Mouse (Mus musculus) heart, embryonic 13.5 days (tissue): ENCODE measurements around the gene Sncb. TPM values are rescaled to one million over a fixed set of nuclear protein-coding genes. Genes with fewer than 3 reads are reported as not detected.

Source experiments
- ATAC-seq: fragments of 200-750 bp; cut with Nextera tagmentation; 2 replicates; pipeline ENCODE4 v1.8.0; 2017; ENCODE audit warnings: moderate TSS enrichment; ENCODE audit not compliant: insufficient number of reproducible peaks, low FRiP score, low TSS enrichment; ENCODE audit errors: extremely low read depth
- H3K27ac ChIP-seq: fragments of 300-500 bp; sonication (generic); replicated peaks from 2 replicates; pipeline ENCODE4 v1.5.1; 2015; ENCODE audit warnings: moderate library complexity, mild to moderate bottlenecking, inconsistent platforms
- H3K27me3 ChIP-seq: fragments of 300-500 bp; sonication (generic); replicated peaks from 2 replicates; pipeline ENCODE4 v1.6.1; 2015; ENCODE audit warnings: mild to moderate bottlenecking, inconsistent platforms
- H3K36me3 ChIP-seq: fragments of 300-500 bp; sonication (generic); 2 replicates; pipeline ENCODE4 v1.6.1; 2015; ENCODE audit warnings: mild to moderate bottlenecking, inconsistent platforms
- H3K4me1 ChIP-seq: fragments of 300-500 bp; sonication (generic); 2 replicates; pipeline ENCODE4 v1.6.1; 2015; ENCODE audit warnings: inconsistent platforms
- H3K4me2 ChIP-seq: fragments of 300-500 bp; sonication (generic); 2 replicates; pipeline ENCODE4 v1.6.1; 2015; ENCODE audit warnings: inconsistent platforms, mild to moderate bottlenecking, moderate library complexity
- H3K4me3 ChIP-seq: fragments of 300-500 bp; sonication (generic); 2 replicates; pipeline ENCODE4 v1.5.1; 2015; ENCODE audit warnings: moderate library complexity, mild to moderate bottlenecking, inconsistent platforms
- H3K9ac ChIP-seq: fragments of 300-500 bp; sonication (generic); 2 replicates; pipeline ENCODE4 v1.6.1; 2015; ENCODE audit warnings: inconsistent platforms, mild to moderate bottlenecking, moderate library complexity
- H3K9me3 ChIP-seq: fragments of 300-500 bp; sonication (generic); 2 replicates; pipeline ENCODE4 v1.6.1; 2016; ENCODE audit warnings: inconsistent platforms
- WGBS: fragments of 180-500 bp; shearing (Covaris S2); methylation state at CpG from one replicate; pipeline ENCODE4 v1.1.7; 2015; ENCODE audit warnings: mixed read lengths; 5-methylcytosine and 5-hydroxymethylcytosine counted together
- polyA plus RNA-seq: library from polyadenylated mRNA; unstranded; fragments of >200 nt; fragmentation: Nextera tagmentation; extraction: Ambion mirVana; gene quantifications from 2 replicates; pipeline ENCODE4 v1.2.1, GENCODE M21; 2015

Sncb gene
- polyA plus RNA-seq, 1 experiment from 2014 or later: not detected

DNA sequence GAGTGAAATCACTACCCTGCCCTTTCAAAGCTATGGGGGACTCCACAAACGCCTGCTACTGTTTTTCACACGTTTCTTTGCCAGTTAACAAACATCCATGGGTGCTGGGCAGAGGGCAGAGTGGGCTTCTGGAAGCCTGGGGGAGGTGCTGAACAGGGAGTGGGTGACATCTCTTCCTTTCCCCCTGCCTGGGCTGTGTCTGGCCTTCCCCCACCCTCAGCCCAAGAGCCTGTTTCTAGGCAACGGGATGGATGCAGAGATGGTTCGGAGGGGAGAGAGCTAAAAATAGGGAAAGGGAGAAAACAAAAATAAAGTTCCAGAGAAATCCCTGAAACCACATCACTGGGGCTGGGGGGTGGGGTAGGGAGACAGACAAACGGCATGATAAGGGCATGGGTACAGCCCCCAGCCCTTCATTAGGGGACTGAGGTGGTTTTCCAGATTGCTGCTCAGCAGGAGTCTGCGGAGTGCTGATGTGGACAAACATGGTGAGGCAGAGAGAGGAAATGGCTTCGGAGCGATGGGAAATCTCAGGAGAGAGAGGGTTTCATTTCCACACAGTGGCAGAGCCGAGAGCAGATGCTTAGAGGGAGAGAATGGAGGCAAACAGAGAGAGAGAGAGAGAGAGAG, 11.1 kb downstream of the Sncb start:
- Histone ChIP-seq H3K4me2 (no peak overlapping the region), H3K9me3 (no peaks in the 10 kb centered on the region), H3K4me3 (no peak overlapping the region), H3K9ac (no peak overlapping the region), H3K27me3 (peaks cover 95% of the 10 kb centered on the region), H3K36me3 (no peaks in the 10 kb centered on the region), H3K4me1 (peaks cover 9% of the 10 kb centered on the region), H3K27ac (no peak overlapping the region)
- WGBS: 5% methylated on average over 9 of the region's 9 CpGs
- no peak for ATAC-seq

DNA sequence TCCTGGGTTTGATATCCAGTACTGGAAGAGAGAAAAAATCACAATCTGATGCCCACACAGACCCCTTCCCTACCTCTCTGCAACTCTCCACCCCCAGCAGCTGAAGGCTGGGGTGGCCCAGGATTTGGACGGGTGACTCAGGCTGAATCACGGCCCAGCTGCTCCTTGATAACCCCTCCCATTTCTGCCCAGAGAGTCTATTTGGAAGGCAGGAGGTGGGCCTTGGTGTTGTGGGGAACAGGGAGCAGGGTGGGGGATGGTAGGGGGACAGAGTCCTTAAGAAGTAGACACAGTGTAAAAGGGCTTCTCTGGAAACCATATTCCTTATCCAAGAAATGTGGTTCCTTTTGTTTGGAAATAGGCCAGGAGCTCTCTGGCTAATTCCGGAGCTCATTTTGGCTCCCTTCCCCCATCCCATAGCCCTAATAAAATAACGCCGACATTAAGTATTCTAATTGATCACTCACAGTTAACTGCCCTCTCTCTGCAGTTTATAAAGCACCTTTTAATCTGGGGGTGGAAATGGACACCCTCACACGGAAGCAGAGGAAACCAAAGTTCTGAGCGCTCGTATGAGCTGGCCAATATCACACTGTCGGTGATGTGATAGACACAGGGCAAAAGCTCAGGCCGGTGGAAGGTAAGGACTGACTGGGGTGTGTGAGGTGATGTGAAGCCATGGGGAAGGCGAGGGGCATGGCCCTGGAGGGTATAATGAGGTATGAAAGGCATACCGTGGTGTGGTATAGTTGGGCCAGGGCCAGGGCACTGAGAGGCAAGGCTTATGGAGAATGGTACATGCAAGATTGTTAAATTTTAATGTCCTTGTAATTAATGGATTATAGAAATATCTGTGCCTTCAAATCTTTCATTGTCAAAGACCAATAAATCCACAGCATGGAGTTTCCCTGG, 12.0 kb downstream of the Sncb start:
- H3K4me1 ChIP-seq: peaks cover 17% of the 10 kb centered on the region
- H3K27ac ChIP-seq: no peak overlapping the region
- no peak overlapping the region for H3K4me3 ChIP-seq
- no peaks in the 10 kb centered on the region for H3K36me3 ChIP-seq
- H3K4me2 ChIP-seq: no peak overlapping the region
- H3K9me3 ChIP-seq: no peaks in the 10 kb centered on the region
- H3K9ac ChIP-seq: no peak overlapping the region
- ATAC-seq: no peak
- WGBS: 27% methylated on average over 12 of the region's 12 CpGs
- H3K27me3 ChIP-seq: peaks cover 95% of the 10 kb centered on the region

DNA sequence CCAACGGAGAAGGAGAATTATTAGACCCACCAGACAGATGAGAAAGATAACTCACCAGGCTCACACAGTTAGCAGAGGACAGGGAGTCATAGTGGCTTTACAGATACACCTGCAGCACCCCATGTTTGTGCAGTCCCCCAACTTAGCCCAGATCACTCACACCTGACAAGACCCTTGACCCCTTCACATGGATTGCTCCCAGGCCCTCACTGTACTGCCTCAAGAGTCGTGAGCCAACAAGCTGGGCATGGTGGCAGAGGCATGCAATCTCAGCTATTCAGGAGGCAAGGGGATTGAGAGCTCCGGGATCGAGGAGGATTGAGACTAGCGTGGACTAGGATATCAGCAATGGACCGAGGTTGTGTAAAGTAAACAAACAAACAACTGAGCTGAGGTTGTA, 12.7 kb downstream of the Sncb start:
- peaks cover 95% of the 10 kb centered on the region for H3K27me3 ChIP-seq

DNA sequence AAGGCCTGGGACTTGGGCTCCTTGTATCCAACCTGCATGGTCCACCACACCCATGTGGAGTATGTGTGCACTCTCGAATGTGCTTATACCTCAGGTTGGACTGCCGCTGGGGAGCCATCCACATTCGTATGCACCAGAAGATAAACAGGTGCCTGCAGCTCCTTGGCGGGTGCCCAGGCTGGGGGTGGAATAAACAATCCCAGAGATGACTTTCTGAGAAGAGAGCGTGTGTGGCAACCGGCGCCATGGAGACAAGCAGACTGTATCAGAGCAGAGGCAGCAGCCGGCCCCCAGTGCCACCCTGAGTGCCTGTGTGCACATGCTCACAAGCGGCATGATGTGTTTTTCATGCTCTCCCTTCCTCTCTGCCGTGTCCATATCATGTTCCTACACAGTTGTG, 13.7 kb downstream of the Sncb start:
- Histone ChIP-seq H3K9ac (no peak overlapping the region), H3K4me1 (peaks cover 12% of the 10 kb centered on the region), H3K4me3 (no peak overlapping the region), H3K27ac (no peak overlapping the region), H3K27me3 (peaks cover 100% of the 10 kb centered on the region), H3K9me3 (no peaks in the 10 kb centered on the region), H3K4me2 (no peak overlapping the region), H3K36me3 (no peaks in the 10 kb centered on the region)
- 59% methylated on average over 10 of the region's 10 CpGs for WGBS
- ATAC-seq: no peak

More for the DNA sequence above, 12.7 kb downstream of the Sncb start:
- peaks cover 17% of the 10 kb centered on the region for H3K4me1 ChIP-seq
- H3K4me3 ChIP-seq: no peak overlapping the region
- no peak for ATAC-seq
- no peak overlapping the region for H3K4me2 ChIP-seq
- no peaks in the 10 kb centered on the region for H3K9me3 ChIP-seq
- no peak overlapping the region for H3K27ac ChIP-seq
- H3K36me3 ChIP-seq: no peaks in the 10 kb centered on the region
- H3K9ac ChIP-seq: no peak overlapping the region
- WGBS: 47% methylated on average over 6 of the region's 6 CpGs

DNA sequence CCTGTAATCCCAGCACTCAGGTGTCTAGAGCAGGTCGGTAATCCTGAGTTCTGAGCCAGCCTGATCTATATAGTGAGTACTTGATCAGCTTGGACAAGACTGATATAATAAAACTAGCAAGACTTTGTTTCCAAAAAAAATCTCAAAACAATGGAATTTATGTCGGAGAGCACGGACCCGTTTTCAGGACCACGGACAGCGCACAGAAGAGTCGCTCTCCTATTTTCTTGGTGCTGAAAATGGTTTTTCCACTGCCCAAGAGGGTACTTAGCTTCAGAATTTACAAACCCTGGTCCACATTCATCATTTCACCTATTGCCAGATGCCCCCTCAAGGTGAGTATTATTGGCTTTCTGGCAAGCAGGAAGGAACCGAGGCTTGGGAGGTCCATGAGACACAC, 15.7 kb downstream of the Sncb start:
- peaks cover 97% of the 10 kb centered on the region for H3K27me3 ChIP-seq
- H3K4me1 ChIP-seq: peaks cover 10% of the 10 kb centered on the region
- H3K27ac ChIP-seq: no peak overlapping the region
- no peak for ATAC-seq
- H3K9ac ChIP-seq: no peak overlapping the region
- H3K4me2 ChIP-seq: no peak overlapping the region
- no peaks in the 10 kb centered on the region for H3K9me3 ChIP-seq
- WGBS: 2% methylated on average over 8 of the region's 8 CpGs
- H3K4me3 ChIP-seq: no peak overlapping the region
- H3K36me3 ChIP-seq: no peaks in the 10 kb centered on the region

DNA sequence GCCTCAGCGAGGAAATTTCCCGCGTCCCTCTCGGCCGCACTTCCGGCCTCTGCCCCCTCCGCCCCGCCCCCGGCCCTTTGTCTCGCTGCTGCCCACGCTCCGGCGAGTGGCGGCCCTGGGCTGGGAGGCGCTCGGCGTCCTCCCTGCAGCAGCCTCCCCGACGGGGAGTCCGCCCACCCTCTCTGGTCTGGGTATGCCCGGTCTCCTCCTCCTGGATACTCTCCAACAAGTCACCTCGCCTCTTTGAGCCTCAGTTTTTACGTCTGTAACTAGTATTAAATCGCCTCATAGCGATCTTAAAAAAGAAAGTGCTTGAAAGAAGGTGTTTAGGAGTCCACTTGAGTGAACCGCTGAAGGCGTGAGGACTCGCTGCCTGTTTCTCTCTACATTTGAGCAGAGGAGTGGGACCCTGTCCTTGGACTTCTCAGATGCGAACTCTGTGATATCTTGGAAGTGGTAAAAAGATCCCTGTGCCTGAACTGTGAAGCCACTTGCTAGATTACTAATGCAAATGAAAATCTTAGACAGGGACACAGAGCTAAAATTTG, 16.5 kb downstream of the Sncb start, which contains the start of gene Gprin1:
Gene Gprin1 (minus strand): TSS at position 11 of the 548 bp plus-strand sequence.
- no peak for ATAC-seq
- peaks cover 8% of the 10 kb centered on the region for H3K4me1 ChIP-seq
- H3K36me3 ChIP-seq: no peaks in the 10 kb centered on the region
- no peak within 1 kb of the TSS for H3K9ac ChIP-seq
- peaks cover 97% of the 10 kb centered on the region for H3K27me3 ChIP-seq
- peak within 1 kb of the TSS; percentile 61 for H3K4me3 ChIP-seq
- no peaks in the 10 kb centered on the region for H3K9me3 ChIP-seq
- peak within 1 kb of the TSS; percentile 90 for H3K4me2 ChIP-seq
- H3K27ac ChIP-seq: no peak within 1 kb of the TSS
- WGBS: 1% methylated on average over 28 of the region's 29 CpGs

DNA sequence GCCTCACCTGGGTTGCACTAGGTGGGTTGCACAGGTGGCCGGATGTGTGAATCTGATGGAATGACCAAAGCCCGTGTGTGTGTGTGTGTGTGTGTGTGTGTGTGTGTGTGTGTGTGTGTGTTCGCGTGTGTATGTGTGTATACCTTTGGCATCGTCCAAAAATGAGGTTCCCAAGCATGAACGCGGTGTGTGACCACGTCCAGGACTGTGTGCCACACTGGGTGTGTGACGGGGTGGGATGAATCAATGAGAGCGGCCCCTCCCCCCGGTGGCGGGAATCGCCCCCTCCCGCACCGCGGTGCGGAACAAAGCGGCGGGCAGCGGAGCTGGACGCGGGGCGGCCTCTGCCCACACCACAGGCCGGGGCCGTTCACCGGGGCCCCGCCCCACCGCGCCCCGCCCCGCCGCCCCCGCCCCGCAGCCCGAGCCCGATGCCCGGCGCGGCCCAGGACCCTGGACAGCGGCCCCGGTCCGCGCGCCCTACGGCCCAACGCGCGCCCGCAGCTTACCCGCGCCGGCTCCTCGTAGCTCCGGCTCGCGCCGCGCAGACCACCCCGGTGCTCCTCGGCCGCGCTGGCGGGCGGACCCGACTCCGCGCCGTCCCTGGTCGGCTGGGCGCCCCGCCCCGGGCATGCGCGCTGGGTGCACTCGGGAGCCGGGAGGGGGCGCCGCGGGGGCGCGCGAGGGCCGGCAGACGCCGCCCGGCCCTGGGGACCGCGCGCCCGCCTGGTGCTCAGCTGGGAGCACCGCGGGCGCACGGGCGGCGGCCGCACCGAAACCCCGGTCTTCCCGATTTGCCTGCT, 17.1 kb downstream of the Sncb start:
- peak overlapping the region; percentile 90 for H3K4me2 ChIP-seq
- no peak overlapping the region for H3K9ac ChIP-seq
- peaks cover 97% of the 10 kb centered on the region for H3K27me3 ChIP-seq
- peaks cover 8% of the 10 kb centered on the region for H3K4me1 ChIP-seq
- H3K36me3 ChIP-seq: no peaks in the 10 kb centered on the region
- H3K9me3 ChIP-seq: no peaks in the 10 kb centered on the region
- ATAC-seq: no peak; the same call in 1 of the 2 replicates
- no peak overlapping the region for H3K27ac ChIP-seq
- peak overlapping the region; percentile 61 for H3K4me3 ChIP-seq
- WGBS: 2% methylated on average over 98 of the region's 100 CpGs

DNA sequence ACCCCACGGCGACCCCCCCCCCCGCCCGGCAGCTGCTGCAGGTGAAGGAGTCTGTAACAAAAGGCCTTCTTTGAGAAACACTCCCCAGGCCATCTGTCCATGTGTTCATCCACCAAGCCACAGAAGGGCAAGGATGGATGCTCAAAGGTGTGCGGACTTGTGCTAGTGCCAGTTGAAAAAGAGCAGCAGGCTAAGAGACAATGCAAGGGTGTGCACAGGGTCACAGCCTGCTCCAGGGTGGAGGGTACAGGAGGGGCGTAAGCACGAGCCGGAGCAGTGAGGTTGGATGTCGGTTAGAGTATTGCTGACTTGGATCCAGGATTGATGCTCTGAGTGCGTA, 17.7 kb downstream of the Sncb start:
- WGBS: 54% methylated on average over 10 of the region's 10 CpGs
- H3K4me3 ChIP-seq: peak overlapping the region; percentile 61
- no peaks in the 10 kb centered on the region for H3K9me3 ChIP-seq
- ATAC-seq: no peak; the same call in 1 of the 2 replicates
- peaks cover 8% of the 10 kb centered on the region for H3K4me1 ChIP-seq
- no peak overlapping the region for H3K27ac ChIP-seq
- peak overlapping the region; percentile 90 for H3K4me2 ChIP-seq
- no peaks in the 10 kb centered on the region for H3K36me3 ChIP-seq
- H3K9ac ChIP-seq: no peak overlapping the region
- H3K27me3 ChIP-seq: peaks cover 95% of the 10 kb centered on the region

DNA sequence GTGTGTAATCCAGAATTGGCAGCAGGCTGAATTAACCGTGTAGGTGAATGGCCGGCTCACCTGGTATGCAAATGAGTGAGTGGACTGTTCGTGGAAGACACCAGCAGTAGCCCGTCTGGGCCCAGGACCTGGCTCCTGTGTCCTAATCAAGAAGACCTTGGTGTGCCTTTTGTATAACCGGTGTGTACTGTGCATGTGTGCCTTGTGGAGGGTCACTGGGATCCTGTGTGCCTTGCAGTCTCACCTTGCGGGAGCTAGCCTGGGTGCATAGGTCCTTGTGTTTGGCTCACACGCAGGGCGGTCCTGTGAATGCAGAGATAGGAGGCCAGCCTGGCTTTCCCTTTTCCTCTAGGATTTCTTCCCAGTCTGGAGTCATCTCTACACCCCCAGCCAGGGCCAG, 18.2 kb downstream of the Sncb start:
- 80% methylated on average over 8 of the region's 8 CpGs for WGBS
- no peaks in the 10 kb centered on the region for H3K9me3 ChIP-seq
- peaks cover 90% of the 10 kb centered on the region for H3K27me3 ChIP-seq
- no peak overlapping the region for H3K9ac ChIP-seq
- H3K4me2 ChIP-seq: no peak overlapping the region
- H3K4me1 ChIP-seq: peaks cover 8% of the 10 kb centered on the region
- ATAC-seq: no peak
- no peak overlapping the region for H3K4me3 ChIP-seq
- no peaks in the 10 kb centered on the region for H3K36me3 ChIP-seq
- H3K27ac ChIP-seq: no peak overlapping the region

DNA sequence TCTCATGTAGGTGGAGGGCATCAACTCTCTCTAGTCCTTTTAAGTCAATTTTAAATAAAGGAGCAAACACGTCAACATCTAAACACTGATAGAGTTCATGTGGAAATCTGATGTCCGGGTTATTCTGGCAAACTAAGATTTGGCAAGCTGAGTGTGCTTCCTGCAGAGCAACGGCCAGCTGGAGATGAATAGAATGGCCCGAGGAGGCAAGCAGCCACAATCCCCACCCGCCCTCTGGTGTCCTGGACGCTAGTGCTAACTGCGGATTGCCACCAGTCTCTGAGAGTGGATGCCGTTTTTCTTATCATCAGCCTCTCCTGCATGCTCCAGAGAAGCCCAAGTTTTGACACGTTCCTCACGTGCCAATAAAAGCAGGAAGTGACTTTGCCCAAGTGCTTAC, 19.5 kb downstream of the Sncb start:
- Histone ChIP-seq H3K9me3 (no peaks in the 10 kb centered on the region), H3K4me2 (no peak overlapping the region), H3K36me3 (no peaks in the 10 kb centered on the region), H3K4me3 (no peak overlapping the region), H3K27ac (no peak overlapping the region), H3K9ac (no peak overlapping the region), H3K4me1 (peaks cover 8% of the 10 kb centered on the region), H3K27me3 (peaks cover 85% of the 10 kb centered on the region)
- 24% methylated on average over 10 of the region's 10 CpGs for WGBS
- no peak for ATAC-seq

DNA sequence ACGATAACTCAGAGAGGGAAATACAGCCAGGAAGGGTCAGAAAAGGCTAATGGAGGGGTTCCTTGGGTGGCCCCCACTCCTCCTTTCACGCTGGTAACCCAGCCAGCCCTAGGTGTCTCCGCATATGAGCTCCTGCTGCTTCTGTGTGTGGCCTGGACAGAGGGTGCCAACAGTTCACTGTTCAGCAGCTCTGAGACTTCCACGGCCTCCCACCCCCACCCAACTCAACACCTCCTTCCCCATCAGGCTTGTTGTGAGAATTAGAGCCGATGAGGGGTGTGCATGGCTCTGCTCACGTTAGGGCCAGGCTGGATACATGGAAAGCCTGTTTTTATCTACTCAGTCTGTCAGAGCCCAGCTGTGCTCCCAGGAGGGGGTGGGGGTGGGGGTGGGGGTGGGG, 20.3 kb downstream of the Sncb start:
- Histone ChIP-seq H3K4me1 (peaks cover 8% of the 10 kb centered on the region), H3K27ac (no peak overlapping the region), H3K9me3 (no peaks in the 10 kb centered on the region), H3K4me3 (no peak overlapping the region), H3K27me3 (peaks cover 85% of the 10 kb centered on the region), H3K36me3 (no peaks in the 10 kb centered on the region), H3K4me2 (no peak overlapping the region), H3K9ac (no peak overlapping the region)
- WGBS: 22% methylated on average over 6 of the region's 6 CpGs
- ATAC-seq: no peak
